Comparison of ENCODE assay signal across 10 mouse cellular contexts in the genomic region with DNA sequence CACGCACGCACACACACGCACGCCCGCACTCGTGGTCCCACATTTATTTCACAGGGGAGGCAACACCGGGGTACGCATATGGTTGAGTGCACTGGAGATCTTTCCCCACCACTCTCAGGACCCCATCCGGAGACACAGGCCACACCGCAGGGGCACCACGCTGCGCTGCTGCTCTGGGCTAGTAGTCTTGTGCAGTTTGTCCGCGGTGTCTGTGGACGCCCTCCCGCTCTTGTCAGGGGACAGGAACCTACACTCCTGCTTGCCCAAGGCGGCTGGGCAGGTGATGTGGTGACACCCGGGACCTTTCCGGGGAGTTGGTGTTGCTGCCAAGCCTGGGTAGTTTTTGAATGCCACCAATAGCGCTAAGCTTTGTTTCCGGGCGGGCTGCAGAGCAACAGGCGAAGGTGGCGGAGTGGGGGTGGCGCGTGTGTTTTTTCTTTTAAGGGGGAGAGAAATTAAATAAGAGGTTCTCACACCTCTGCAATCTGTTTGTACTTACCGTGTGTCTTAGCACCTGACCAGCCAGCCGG. TPM values are rescaled to one million over a fixed set of nuclear protein-coding genes. Genes with fewer than 3 reads are reported as not detected.
A peak's percentile ranks its signal among the peaks of the same experiment; 100 is the strongest.
DNase-seq lines count a peak whose midpoint lies in the region; ATAC-seq and TF ChIP-seq lines count a peak whose summit lies in the region.
"Had no signal": no experiment of that assay in that cellular context is flagged by ENCODE, and none has a peak within 500 bp of the region (broad histone marks: within the 10 kb centered on the region; RNA-seq: fewer than 3 reads in every experiment).

No protein-coding gene starts in this region.

- no peak for TF ChIP-seq CTCF in thymus, adult 2 months (IDR thresholded peaks at IDR 0.05; ENCODE audit: borderline replicate concordance, control insufficient read depth, extremely low read depth, insufficient read depth, low read length, poor library complexity)

- no peak overlapping the region for H3K9ac ChIP-seq in heart, embryonic 12.5 days
- H3K9ac ChIP-seq in limb, embryonic 12.5 days (replicated peaks): peak overlapping the region; percentile 78
- H3K9ac ChIP-seq: liver, embryonic 13.5 days had no signal

- no peak for DNase-seq in heart, postnatal 14 days
- DNase-seq in thymus, adult 2 months: peak; percentile 3
- no peak for DNase-seq in thymus, postnatal 36 days
- DNase-seq in cerebellum, adult 9-10 months: no peak
- DNase-seq in right cerebral cortex, postnatal 36 days (ENCODE audit: low spot score in 2 of 2): no peak
- DNase-seq in cerebellum, adult 8-10 months: no peak
- DNase-seq: gastrocnemius, postnatal 36 days; liver, embryonic 13.5 days had no signal

- no peak overlapping the region for H3K27ac ChIP-seq in heart, embryonic 12.5 days (ENCODE audit: poor library complexity, severe bottlenecking)
- H3K27ac ChIP-seq in thymus, adult 2 months (ENCODE audit: control insufficient read depth, insufficient read depth, low read length): no peak overlapping the region
- H3K27ac ChIP-seq in limb, embryonic 12.5 days: peak overlapping the region; percentile 83
- H3K27ac ChIP-seq: liver, embryonic 13.5 days had no signal

- H3K4me1 ChIP-seq in heart, embryonic 12.5 days (replicated peaks): peaks cover 45% of the 10 kb centered on the region
- H3K4me1 ChIP-seq in thymus, adult 2 months (replicated peaks; ENCODE audit: control insufficient read depth, insufficient read depth, low read length): peaks cover 16% of the 10 kb centered on the region
- peaks cover 72% of the 10 kb centered on the region for H3K4me1 ChIP-seq in limb, embryonic 12.5 days (replicated peaks)

- no peaks in the 10 kb centered on the region for H3K36me3 ChIP-seq in heart, embryonic 12.5 days
- no peaks in the 10 kb centered on the region for H3K36me3 ChIP-seq in thymus, adult 2 months (ENCODE audit: control insufficient read depth, insufficient read depth, low read length)
- H3K36me3 ChIP-seq in limb, embryonic 12.5 days: no peaks in the 10 kb centered on the region
- H3K36me3 ChIP-seq: liver, embryonic 13.5 days had no signal

- no peaks in the 10 kb centered on the region for H3K9me3 ChIP-seq in heart, embryonic 12.5 days (replicated peaks)
- H3K9me3 ChIP-seq in limb, embryonic 12.5 days: no peaks in the 10 kb centered on the region
- H3K9me3 ChIP-seq: liver, embryonic 13.5 days had no signal

- ATAC-seq in heart, embryonic 12.5 days (ENCODE audit: insufficient number of reproducible peaks, low FRiP score): no peak
- ATAC-seq in limb, embryonic 12.5 days (ENCODE audit: insufficient number of reproducible peaks, insufficient read depth, low FRiP score, low TSS enrichment, low read depth): peak; percentile 16; the same call in 1 of the 2 replicates

- H3K4me3 ChIP-seq in heart, embryonic 12.5 days: peak overlapping the region; percentile 49
- no peak overlapping the region for H3K4me3 ChIP-seq in thymus, adult 2 months (ENCODE audit: control insufficient read depth, insufficient read depth, low read length)
- H3K4me3 ChIP-seq in limb, embryonic 12.5 days (replicated peaks): peak overlapping the region; percentile 65
- H3K4me3 ChIP-seq: liver, embryonic 13.5 days had no signal

- TF ChIP-seq POLR2A in thymus, adult 2 months (IDR thresholded peaks at IDR 0.05; ENCODE audit: control insufficient read depth, extremely low read depth, insufficient read depth, low read length, poor library complexity): no peak

- H3K4me2 ChIP-seq in heart, embryonic 12.5 days: peak overlapping the region; percentile 82; the same call in 1 of the 2 replicates
- peak overlapping the region; percentile 93 for H3K4me2 ChIP-seq in limb, embryonic 12.5 days
- H3K4me2 ChIP-seq: liver, embryonic 13.5 days had no signal

- WGBS in heart, embryonic 12.5 days: 2% methylated on average over 28 of the region's 28 CpGs
- 2% methylated on average over 28 of the region's 28 CpGs for WGBS in thymus, adult 2 months
- WGBS in limb, embryonic 12.5 days: 1% methylated on average over 27 of the region's 28 CpGs

- intact Hi-C loops in heart, postnatal 14 days (cut with DNase I): no loop called here

- peaks cover 100% of the 10 kb centered on the region for H3K27me3 ChIP-seq in heart, embryonic 12.5 days (replicated peaks)
- peaks cover 49% of the 10 kb centered on the region for H3K27me3 ChIP-seq in thymus, adult 2 months (ENCODE audit: control insufficient read depth, insufficient read depth, low read length)
- peaks cover 94% of the 10 kb centered on the region for H3K27me3 ChIP-seq in limb, embryonic 12.5 days

RNA-seq across cellular contexts. Expression of a gene that starts 1.5 kb away (rescaled TPM):
- 1.00 and 1.8 TPM in 2 replicates for polyA plus RNA-seq in heart, embryonic 12.5 days (2016; fragmentation: Nextera tagmentation; extraction: Ambion mirVana)
- total RNA-seq in heart, postnatal 14 days (2021): under 1 TPM; 0.22 to 0.29 TPM
- polyA plus RNA-seq in thymus, adult 2 months (2012; rRNA removed): 0.59 and 0.70 TPM in 2 replicates
- 82.4 and 105 TPM in 2 replicates for polyA plus RNA-seq in limb, embryonic 12.5 days (2016; fragmentation: Nextera tagmentation; extraction: Ambion mirVana)

RNA-seq across cellular contexts. Expression of a gene that starts 7.3 kb away (rescaled TPM):
- polyA plus RNA-seq in heart, embryonic 12.5 days (2016; fragmentation: Nextera tagmentation; extraction: Ambion mirVana): 0.22 and 0.33 TPM in 2 replicates
- not detected for total RNA-seq in heart, postnatal 14 days (2021)
- 0.39 and 0.73 TPM in 2 replicates for polyA plus RNA-seq in thymus, adult 2 months (2012; rRNA removed)
- 17.5 and 22.1 TPM in 2 replicates for polyA plus RNA-seq in limb, embryonic 12.5 days (2016; fragmentation: Nextera tagmentation; extraction: Ambion mirVana)
- total RNA-seq: gastrocnemius, postnatal 36 days had no signal

RNA-seq across cellular contexts. Expression of a gene that starts 12.1 kb away (rescaled TPM):
- 115 TPM in 2 replicates for polyA plus RNA-seq in heart, embryonic 12.5 days (2016; fragmentation: Nextera tagmentation; extraction: Ambion mirVana)
- 100 to 1,000 TPM; 105 TPM for total RNA-seq in heart, postnatal 14 days (2021)
- 196 and 227 TPM in 2 replicates for polyA plus RNA-seq in thymus, adult 2 months (2012; rRNA removed)
- polyA plus RNA-seq in limb, embryonic 12.5 days (2016; fragmentation: Nextera tagmentation; extraction: Ambion mirVana): 142 and 151 TPM in 2 replicates

RNA-seq across cellular contexts. Expression of a gene that starts 16.1 kb away (rescaled TPM):
- 779 and 792 TPM in 2 replicates for polyA plus RNA-seq in heart, embryonic 12.5 days (2016; fragmentation: Nextera tagmentation; extraction: Ambion mirVana)
- 1,000 to 10,000 TPM; 1,458 to 1,541 TPM for total RNA-seq in heart, postnatal 14 days (2021)
- polyA plus RNA-seq in thymus, adult 2 months (2012; rRNA removed): 731 and 765 TPM in 2 replicates
- polyA plus RNA-seq in limb, embryonic 12.5 days (2016; fragmentation: Nextera tagmentation; extraction: Ambion mirVana): 882 and 891 TPM in 2 replicates

RNA-seq across cellular contexts. Expression of a gene that starts 17.7 kb away (rescaled TPM):
- polyA plus RNA-seq in heart, embryonic 12.5 days (2016; fragmentation: Nextera tagmentation; extraction: Ambion mirVana): 12.6 and 14.0 TPM in 2 replicates
- 1 to 10 TPM; 5.5 to 6.9 TPM for total RNA-seq in heart, postnatal 14 days (2021)
- 43.1 and 44.6 TPM in 2 replicates for polyA plus RNA-seq in thymus, adult 2 months (2012; rRNA removed)
- 26.8 and 27.3 TPM in 2 replicates for polyA plus RNA-seq in limb, embryonic 12.5 days (2016; fragmentation: Nextera tagmentation; extraction: Ambion mirVana)

Comparison
In these comparisons a context has a peak if more than half of its experiments do, and no peak if none do; other contexts are left out.
1. RNA of a gene that starts 1.5 kb away (polyA plus RNA-seq): 82.4 to 105 TPM in limb, embryonic 12.5 days; 1.00 to 1.8 TPM in heart, embryonic 12.5 days and 0.59 to 0.70 TPM in thymus, adult 2 months; every median in the first group is over 10 times any median in the second.
2. RNA of a gene that starts 7.3 kb away (polyA plus RNA-seq): 17.5 to 22.1 TPM in limb, embryonic 12.5 days; 0.39 to 0.73 TPM in thymus, adult 2 months and 0.22 to 0.33 TPM in heart, embryonic 12.5 days; every median in the first group is over 10 times any median in the second.